Comparison of ENCODE assay signal across 17 mouse cellular contexts in the genomic region with DNA sequence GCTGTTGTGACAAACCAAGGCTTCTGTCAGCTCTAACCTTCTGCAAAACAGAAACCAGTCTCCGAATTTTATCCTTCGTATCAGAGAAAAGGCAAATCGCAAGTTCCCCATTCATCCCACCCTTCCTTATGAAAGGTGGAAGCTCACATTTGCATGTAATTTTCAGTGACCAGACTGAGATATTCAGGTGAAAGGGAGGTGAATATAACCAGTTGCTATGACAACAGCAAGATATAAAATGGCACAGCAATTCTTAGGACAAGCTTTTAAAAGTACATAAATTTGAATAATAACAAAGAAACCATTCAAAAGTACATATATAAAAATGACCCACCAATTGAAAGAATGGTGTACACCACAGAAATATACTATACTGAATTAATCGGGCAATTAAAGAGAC.
"Had no signal": no experiment of that assay in that cellular context is flagged by ENCODE, and none has a peak within 500 bp of the region (broad histone marks: within the 10 kb centered on the region; RNA-seq: fewer than 3 reads in every experiment).

No protein-coding gene starts in this region.

- ATAC-seq: intestine, postnatal 0 days; lung, postnatal 0 days had no signal

- H3K4me1 ChIP-seq: liver, embryonic 13.5 days; neural tube, embryonic 13.5 days; stomach, embryonic 15.5 days had no signal

- H3K27me3 ChIP-seq: liver, embryonic 13.5 days; neural tube, embryonic 13.5 days; stomach, embryonic 15.5 days had no signal

- H3K9me3 ChIP-seq: liver, embryonic 13.5 days; neural tube, embryonic 13.5 days; stomach, embryonic 15.5 days had no signal

- H3K4me2 ChIP-seq: liver, embryonic 13.5 days; lung, embryonic 14.5 days; neural tube, embryonic 13.5 days; stomach, embryonic 15.5 days had no signal

- H3K27ac ChIP-seq: kidney, postnatal 0 days; left cerebral cortex, adult 2 months; liver, embryonic 13.5 days; macrophage; neural tube, embryonic 13.5 days; stomach, embryonic 15.5 days had no signal

- DNase-seq: kidney, adult 2 months; kidney, postnatal 25 days; layer of hippocampus, postnatal 36 days; liver, embryonic 13.5 days; lung, embryonic 14.5 days; retina, postnatal 1 day; right cerebral cortex, postnatal 25 days; spleen, adult 18-20 months; thymus, postnatal 25 days had no signal

- H3K9ac ChIP-seq: liver, embryonic 13.5 days; lung, embryonic 14.5 days; neural tube, embryonic 13.5 days; stomach, embryonic 15.5 days had no signal

- H3K4me3 ChIP-seq: left cerebral cortex, adult 2 months; liver, embryonic 13.5 days; myocyte; neural tube, embryonic 13.5 days; stomach, embryonic 15.5 days had no signal

- H3K36me3 ChIP-seq: liver, embryonic 13.5 days; neural tube, embryonic 13.5 days; stomach, embryonic 15.5 days had no signal
